Mouse (Mus musculus): Measurements from ENCODE around the gene Syngr4.
"Not testable (repeated sequence)": the region's sequence is repeated elsewhere in the genome, so short reads cannot be mapped to it uniquely, and the experiment has no call there.

Syngr4 gene

DNA sequence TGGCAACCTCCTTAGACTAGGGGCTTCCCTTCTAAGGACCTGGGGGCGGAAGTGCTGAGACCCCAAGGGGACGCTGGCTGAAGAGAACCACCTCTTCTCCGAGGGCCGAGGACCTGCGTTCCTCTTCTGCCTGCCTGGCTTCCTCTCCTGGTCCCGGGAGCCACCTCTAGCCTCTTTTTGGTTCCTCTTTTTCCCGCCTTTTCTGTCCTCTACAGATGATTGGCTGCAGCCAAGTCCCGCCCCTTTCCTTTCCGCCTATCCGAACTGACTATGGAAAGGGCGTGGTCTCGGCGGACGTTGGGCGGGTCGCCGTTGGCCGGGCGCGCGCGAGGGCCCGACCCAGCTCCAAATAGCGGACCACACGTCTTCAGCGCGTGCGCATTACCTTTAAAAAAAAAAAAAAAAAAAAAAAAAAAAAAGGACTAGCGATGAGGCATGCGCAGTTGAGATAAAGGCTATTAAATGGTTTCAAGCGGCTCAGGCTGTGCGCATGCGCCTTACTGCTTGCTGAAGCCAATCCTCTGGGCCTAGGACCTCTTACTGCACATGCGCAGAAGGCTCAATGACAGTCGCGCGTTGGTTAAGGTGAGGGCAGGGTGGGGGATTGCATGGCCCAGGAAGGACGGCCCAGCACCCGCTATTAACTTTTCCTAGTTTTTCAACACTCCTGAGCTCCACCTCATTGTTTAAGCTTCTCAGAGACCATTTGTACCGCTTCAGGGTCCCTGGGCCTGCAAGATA lies at the start of gene Syngr4, which contains the start of gene Tmem143:
TSS of gene Syngr4 (minus strand) at position 198 of the 741 bp plus-strand sequence.
TSS of gene Tmem143 (plus strand) at position 425 of the 741 bp plus-strand sequence.
- DNase-seq = peak; percentile 98

GRCm38 (mm10) chr7:45943280-45943679 lies 46.8 kb upstream of the Syngr4 start:
- DNase-seq = not testable (repeated sequence)

- no peak for DNase-seq
Measured at GRCm38 (mm10) chr7:45941986-45942385, 45.5 kb upstream of the Syngr4 start.

GRCm38 (mm10) chr7:45939836-45940235 lies 43.3 kb upstream of the Syngr4 start:
- no peak for DNase-seq

DNA sequence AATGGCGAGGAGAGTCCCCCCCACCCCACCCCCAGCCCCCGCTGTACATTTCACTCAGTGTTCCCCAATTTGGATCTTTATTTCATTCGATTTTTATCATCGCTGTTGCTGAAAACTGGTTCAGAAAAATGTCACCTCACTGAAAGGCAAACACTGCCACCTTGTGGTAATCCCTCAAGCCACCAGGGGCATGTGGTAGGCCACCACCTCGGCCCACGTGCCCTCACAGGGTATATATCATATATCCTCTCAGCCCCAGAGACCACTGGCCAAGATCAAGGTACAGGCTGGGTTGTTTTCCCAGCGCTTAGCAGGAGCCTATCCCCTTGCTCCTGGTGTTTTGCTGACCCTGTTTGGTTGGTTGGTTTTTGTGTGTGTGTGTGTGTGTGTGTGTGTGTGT lies 38.6 kb upstream of the Syngr4 start:
- DNase-seq = peak; percentile 85

DNA sequence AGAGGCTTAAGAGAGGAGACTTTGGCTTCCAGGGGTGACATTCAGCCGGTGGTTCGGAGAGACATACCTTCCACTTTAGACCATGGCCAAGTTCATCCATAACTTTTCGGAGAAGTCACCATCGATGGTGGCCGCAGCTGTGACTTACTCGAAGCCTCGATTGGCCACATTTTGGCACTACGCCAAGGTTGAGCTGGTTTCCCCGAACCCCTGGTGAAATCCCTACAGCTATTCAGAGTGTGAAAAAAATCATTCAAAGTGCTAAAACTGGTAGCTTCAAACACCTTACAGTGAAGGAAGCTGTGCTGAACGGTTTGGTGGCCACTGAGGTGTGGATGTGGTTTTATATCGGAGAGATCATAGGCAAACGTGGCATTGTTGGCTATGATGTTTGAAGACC lies 37.3 kb upstream of the Syngr4 start:
- not testable (repeated sequence) for DNase-seq

DNA sequence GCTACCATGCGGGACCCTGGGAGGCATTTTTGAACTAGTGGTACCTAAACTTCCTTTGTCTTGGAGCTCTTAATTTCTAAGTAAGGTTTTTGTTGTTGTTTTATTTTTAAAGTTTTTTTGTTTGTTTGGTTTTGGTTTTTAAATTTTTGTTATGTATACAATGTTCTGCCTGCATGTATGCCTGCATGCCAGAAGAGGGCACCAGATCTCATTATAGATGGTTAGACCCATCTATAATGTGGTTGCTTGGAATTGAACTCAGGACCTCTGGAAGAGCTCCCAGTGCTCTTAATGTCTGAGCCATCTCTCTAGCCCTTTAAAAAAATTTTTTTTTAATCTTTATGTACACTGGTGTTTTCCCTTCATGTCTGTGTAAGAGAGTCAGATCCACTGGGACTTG lies 33.2 kb upstream of the Syngr4 start:
- no peak for DNase-seq

DNA sequence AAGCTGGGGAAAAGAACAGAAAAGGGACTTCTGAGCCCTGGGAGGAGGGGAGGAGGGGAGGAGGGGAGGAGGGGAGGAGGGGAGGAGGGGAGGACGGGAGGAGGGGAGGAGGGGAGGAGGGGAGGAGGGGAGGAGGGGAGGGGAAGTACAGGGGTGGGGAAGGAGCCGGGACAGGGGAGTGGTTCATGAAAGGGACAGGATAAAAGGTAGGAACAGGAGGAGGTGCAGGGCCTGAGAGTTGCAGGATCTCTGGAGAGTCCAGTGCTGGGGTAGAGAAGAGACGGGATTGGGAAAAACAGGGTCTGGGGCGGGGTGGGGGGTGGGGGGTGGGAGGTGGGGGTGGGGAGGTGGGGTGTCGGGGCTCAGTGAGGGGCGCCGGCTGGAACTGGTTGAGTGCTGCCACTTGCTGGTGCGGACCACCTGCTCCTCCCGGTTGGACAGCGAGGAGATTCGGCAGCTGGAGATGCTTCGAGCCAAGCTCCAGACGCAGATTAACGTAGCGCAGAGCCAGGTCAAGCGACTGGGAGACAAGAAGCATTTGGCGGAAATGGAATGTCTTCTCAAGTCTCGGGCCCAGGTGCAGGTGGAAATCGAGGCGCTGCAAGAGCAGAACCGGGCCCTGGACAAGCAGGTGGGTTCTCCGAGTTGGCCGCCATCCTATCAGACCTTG lies 32.2 kb upstream of the Syngr4 start:
- no peak for DNase-seq

DNA sequence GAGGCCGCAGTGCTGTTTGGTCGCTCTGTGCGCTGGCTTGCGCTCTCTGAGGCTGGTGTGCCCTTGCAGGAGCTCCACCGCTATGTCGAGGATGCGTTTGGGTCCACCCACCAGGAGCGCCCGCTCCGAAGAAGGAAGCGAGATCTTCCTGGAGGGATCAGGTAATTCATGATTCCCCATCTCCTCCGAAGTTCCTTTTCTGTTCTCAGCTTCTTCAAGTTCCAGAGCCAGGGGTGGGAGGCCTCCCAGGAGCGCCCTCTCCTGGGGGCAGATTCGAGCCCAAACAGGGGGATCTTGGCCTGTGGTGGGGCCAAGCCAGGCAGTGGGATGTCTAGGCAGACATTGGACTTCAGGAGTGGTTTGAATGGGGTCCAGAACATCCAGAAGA lies 27.9 kb upstream of the Syngr4 start:
- DNase-seq = peak; percentile 45

DNA sequence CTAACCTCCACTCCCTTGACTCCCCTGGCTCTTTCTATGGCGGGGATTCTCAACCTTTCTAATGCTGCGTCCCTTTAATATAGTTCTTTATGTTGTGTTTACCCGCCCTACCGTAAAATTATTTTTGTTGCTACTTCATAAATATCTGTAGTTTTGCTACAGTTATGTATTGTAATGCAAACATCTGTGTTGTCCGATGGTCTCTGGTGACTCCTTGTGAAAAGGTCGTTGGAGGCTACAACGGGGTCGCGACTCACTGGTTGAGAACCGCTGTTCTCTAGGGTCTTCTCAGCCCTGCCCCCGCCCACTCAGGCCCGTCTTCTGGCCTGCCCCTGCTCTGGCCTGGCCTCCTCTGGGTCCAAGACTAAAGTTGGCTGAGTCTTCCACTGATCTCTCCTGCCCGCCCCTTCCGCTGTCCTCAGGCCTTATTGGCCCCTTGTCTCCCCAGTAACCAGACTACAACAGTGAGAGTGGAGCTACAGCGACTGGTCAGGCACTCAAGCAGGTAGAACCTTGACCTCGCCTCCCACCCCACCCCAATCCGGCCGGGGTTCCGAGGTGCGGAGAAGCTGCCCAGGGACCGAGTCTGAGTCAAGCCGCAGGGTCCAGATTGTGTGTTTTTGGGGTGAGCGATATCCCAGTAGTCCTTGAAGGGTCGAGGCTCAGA lies 27.4 kb upstream of the Syngr4 start, which contains the start of gene Ccdc114:
TSS of gene Ccdc114 (plus strand) at position 311 of the 667 bp plus-strand sequence.
- DNase-seq = peak; percentile 68

DNA sequence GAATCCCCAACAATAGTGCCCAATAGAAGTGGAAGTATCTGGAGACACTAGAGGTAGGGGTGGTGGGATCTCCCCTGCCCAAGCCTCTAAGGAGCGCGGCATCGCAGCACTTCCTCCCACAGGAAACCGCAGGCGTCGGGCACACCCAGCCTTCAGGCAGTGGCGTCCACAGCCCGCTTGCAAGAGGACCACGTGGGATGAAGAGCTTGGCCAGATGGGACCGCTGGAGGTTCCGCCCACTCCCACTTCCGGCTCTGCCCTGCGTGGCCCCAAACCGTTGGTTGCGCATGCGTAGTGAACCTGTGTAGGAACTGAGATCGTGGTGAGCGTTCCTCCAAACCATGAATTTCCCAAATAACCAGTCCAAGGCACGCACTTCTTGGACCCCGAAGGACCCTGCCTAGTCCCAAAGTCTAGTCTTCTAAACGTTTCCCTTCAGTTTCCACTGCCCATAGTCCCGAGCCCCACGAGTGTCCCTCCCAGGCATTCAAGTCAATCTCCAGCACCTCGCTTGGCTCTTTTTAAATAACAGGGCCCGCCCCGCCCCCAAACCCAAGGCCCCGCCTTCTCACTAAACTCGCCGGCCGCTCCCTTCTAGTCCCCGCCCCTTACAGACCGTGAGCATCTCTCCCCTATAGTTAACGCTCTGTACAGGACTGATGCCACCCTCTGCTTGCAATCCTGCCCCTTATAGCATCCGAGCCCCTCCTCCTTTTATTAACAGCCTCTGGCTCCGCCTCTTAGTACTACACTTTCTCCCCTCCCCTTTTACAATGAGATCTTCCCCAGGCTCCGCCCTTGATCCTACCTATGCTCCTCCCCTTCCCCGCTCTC lies 26.6 kb upstream of the Syngr4 start:
- DNase-seq = peak; percentile 97

- DNase-seq = no peak
Measured at GRCm38 (mm10) chr7:45921950-45922600, 25.6 kb upstream of the Syngr4 start.

DNA sequence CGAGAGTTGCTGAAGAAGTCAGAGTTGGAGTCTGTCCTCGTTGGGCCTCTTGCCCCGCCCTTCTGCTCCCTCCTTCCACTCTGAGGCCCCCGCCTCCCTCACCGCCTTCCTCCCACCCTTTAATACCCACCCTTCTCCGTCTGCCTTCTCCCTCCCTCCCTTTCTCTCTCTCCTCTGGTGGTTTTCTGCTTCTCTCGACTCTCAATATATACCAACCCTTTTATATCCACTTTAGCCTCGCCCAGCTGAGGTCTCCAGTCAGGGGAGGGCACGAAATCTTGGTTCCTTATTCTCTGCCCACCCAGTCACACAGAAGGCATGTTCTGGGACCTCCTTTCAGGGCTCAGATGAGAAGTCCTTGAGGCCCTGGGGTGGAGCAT lies 24.7 kb upstream of the Syngr4 start, which contains the start of gene Emp3:
TSS of gene Emp3 (minus strand) at position 163 of the 380 bp plus-strand sequence.
- no peak for DNase-seq

DNA sequence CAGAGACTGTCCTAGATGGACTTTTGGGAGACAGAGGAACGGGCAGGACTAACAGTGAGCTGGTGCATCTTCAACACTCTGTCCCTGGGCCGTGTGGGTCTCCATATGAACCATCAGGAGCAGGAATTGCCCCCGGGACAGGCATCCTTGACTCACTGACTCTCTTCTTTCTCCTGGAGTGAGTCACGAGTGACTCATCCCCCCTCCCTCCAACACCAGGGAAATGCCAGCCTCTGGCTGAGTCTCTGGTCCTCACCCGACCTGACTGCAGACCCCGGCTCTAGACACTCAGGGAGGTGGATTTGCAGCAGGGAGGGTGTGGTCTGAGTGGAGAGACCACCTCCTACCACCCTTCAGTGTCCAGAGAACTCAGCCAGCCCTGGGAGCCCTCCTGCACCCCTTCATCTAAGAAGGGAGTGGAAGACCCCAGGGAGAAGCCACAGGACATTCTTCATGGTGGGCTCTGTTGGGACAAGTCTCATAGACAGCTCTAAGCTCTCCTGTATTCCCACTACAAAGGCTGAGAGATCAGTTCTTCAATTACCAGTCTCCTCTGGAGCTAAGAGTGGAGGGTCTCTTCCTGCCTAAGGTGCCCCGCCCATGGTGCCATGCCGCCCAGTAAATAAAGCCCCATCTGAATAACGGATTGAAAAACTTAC lies 24.2 kb upstream of the Syngr4 start:
- no peak for DNase-seq

GRCm38 (mm10) chr7:45919761-45920160 lies 23.2 kb upstream of the Syngr4 start:
- DNase-seq = no peak

DNA sequence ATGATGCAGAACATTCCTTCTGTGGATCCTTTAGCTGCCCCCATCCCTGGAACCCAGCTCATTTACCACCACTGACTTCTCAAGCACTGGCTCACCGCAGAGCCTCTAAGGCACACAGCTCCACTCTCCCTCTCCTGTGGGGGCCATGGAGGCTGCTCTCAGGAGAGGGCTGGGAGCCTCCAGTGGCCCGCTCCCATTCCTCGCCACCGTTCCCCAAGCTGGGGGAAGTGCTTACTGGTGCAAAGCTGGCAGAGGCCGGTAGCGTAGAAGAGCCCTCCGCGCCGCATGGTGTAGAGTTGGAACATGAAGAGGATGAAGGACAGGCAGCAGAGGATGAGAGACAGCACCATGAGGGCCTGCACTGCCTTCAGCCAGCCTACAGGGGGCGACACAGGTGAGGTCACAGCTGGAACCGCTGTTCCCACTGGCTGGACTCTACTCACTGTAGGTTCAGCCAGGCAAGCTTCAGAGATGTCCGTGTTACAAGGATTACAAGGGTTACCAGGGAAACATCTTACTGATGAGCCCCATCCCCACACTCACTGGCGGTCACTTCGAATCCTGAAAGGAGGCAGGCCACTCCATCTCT lies 22.7 kb upstream of the Syngr4 start:
- no peak for DNase-seq

- no peak for DNase-seq
Measured at GRCm38 (mm10) chr7:45917926-45918325, 21.4 kb upstream of the Syngr4 start.

DNA sequence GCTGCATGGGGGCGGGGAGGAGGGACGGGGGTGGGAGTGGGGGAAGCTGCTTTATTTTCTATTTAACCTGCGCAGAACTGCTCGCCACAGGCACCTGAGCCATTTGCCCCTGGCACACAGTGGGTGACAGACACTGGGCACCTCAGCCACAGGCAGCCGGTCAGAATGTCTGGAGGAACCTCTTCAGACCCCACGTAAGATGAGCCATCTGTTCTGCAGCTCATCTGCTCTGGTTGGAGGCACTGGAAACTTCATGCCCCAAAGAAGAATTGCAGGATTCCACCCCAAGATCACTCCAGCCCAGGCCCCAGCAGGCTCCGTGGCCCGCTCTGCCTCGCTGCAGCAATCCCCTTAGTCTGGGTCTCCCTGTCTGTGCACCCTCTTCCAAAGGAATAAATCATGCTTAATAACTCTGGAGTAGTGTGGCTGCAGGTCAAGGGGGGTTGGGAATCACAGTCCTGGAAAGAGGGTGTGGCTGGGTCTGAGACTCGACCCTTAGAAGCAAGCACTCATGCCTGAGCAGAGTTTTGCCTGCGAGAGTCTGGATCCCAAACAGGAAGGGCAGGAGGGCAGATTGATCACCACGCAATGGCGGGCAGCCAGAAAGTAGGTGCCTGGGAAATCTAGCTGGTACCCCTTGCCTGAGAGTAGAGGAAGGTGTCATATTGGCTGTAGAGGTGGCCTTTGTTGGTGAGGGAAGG lies 20.6 kb upstream of the Syngr4 start:
- no peak for DNase-seq

DNA sequence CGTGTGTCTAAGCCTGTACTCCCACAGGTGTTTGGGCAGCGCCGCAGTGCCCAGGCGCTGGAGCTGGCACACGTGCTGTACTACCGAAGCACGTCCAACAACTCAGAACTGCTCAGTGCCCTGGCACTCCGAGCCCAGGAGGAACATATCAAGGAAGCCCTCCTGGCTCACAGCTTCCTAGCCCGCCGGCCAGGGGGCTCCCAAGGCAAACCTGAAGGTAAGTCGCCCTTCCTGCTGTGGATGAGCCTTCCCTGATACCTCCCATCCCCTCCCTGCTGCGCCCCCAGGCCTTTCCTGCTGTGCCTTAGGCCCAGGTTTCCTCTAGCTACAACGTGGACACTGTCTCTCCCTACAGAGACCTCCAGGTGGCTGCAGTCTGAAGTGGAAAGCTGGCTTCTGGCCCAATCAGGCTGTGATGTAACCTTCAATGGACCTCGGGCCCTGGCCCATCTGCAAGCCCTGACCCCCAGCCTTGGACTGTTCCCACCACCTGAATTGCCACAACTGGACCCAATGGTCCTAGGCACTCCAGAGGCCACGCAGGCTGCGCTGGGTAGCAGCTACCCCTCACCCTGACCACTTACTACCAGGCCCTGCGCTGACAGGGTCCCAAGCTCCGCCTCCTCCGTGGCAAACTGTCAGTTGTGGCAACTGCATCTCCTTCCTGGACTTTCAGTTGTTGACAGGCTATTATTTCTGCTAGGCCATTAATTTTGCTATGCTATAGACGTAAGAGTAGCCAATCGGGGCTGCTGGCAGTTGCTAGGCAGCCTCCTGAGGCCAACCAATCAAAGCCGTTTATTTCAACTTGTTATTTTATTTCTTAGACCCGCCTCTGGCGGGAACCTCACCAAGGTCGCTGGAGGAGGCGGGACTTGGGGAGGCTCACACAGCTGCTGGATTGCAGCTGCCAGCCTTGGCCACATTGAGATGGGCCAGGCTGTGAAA lies 19.8 kb upstream of the Syngr4 start:
- peak; percentile 92 for DNase-seq
